Mouse (Mus musculus): ENCODE measurements around the gene Gna14. TPM values are rescaled to one million over a fixed set of nuclear protein-coding genes. Genes with fewer than 3 reads are reported as not detected.

Gene Gna14
- polyA plus RNA-seq, 1 experiment from 2014 or later, result 2.5 TPM

DNA sequence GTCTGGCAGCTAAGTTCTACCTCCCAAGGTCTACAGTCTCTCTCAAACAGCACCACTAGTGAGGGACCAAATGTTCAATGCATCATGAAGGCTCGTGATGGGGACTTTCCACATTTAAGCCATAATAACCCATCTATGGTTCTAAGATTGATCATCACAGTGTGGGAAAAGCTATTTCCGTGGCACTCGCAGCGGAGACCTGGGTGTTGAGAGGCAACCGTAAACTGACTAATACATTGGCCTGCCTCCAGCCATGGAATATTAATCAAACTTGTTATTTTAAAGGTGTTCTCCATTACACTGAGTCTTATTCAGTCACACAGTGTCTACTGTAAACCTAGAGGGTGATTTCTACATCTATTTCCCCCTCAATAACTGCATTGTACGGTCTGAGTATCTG, 127.1 kb downstream of the Gna14 start:
- 94% methylated on average over 6 of the region's 6 CpGs for WGBS
- DNase-seq (ENCODE audit: low spot score) (no peak), ATAC-seq (replicated peaks; ENCODE audit: low FRiP score) (no peak)
- no peaks in the 10 kb centered on the region for H3K9me3 ChIP-seq (ENCODE audit: control insufficient read depth, low read length)
- no peak overlapping the region for H3K4me2 ChIP-seq (ENCODE audit: low read depth, low read length, severe bottlenecking)
- no peak overlapping the region for H3K4me3 ChIP-seq (ENCODE audit: low read depth, low read length)
- no peak overlapping the region for H3K9ac ChIP-seq (ENCODE audit: low read length)
- no peaks in the 10 kb centered on the region for H3K4me1 ChIP-seq (replicated peaks; ENCODE audit: control insufficient read depth, insufficient read depth, low read length)
- no peaks in the 10 kb centered on the region for H3K36me3 ChIP-seq (ENCODE audit: control insufficient read depth, insufficient read depth, low read length)
- no peaks in the 10 kb centered on the region for H3K27me3 ChIP-seq (ENCODE audit: control insufficient read depth, insufficient read depth, low read length)
- H3K27ac ChIP-seq (ENCODE audit: low read depth, low read length), result no peak overlapping the region

DNA sequence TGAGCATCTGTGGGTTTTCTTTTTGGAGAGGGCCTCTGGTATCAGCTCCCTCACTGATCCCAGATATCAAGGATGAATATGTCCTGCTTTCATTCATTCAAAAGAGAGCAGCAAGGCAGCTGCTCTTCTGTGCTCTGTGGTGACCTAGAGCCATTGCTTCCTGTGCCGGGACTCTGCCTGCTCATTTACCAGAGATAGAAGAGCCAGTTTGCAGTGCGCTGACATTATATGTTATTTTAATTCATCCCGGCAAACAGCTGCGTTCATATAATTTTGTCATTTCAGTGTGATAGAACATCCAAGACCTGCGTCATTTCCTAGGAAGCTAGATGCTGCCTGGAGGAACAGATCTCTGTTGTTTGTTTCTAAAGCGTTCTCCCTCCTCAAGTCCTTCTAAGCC, 141.2 kb downstream of the Gna14 start:
- no peaks in the 10 kb centered on the region for H3K36me3 ChIP-seq (ENCODE audit: control insufficient read depth, insufficient read depth, low read length)
- no peak for ATAC-seq (replicated peaks; ENCODE audit: low FRiP score)
- WGBS, result 89% methylated on average over 6 of the region's 6 CpGs
- no peak overlapping the region for H3K27ac ChIP-seq (ENCODE audit: low read depth, low read length)
- H3K4me1 ChIP-seq (replicated peaks; ENCODE audit: control insufficient read depth, insufficient read depth, low read length), result no peaks in the 10 kb centered on the region
- no peak overlapping the region for H3K9ac ChIP-seq (ENCODE audit: low read length)
- H3K9me3 ChIP-seq (ENCODE audit: control insufficient read depth, low read length), result no peaks in the 10 kb centered on the region
- H3K4me2 ChIP-seq (ENCODE audit: low read depth, low read length, severe bottlenecking), result no peak overlapping the region
- no peak for DNase-seq (ENCODE audit: low spot score)
- H3K4me3 ChIP-seq (ENCODE audit: low read depth, low read length), result no peak overlapping the region
- no peaks in the 10 kb centered on the region for H3K27me3 ChIP-seq (ENCODE audit: control insufficient read depth, insufficient read depth, low read length)

DNA sequence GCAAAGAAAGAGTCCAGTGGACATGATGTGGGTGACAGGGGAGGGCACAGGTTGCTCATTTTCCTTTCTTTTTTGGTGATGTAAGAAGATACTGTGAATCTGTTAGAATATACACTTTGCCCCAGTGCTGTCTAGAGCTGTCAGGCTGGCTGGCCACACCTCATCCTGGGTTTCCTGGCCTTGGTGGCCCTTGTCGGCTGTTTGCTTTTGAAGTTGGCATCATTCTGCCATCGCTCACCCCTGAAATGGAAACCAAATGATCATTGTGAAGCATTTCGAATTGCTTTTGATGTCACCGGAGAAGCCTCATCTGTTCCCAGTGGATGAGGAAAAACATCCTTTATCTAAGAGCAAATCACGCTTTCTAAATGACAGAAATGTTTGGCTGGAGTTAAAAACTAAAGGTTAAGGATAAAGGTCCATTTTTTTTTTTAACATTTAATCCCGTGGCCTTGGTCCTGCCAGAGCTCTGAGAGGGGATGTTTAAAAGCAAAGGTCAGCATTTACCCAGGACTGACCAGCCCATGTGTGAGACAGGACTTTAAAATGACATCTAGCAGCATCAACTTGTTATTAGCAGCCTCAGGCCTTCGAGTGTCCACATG, 144.2 kb downstream of the Gna14 start:
- WGBS, result 81% methylated on average over 7 of the region's 7 CpGs
- no peaks in the 10 kb centered on the region for H3K27me3 ChIP-seq (ENCODE audit: control insufficient read depth, insufficient read depth, low read length)
- H3K4me1 ChIP-seq (replicated peaks; ENCODE audit: control insufficient read depth, insufficient read depth, low read length), result no peaks in the 10 kb centered on the region
- no peak overlapping the region for H3K27ac ChIP-seq (ENCODE audit: low read depth, low read length)
- H3K36me3 ChIP-seq (ENCODE audit: control insufficient read depth, insufficient read depth, low read length), result no peaks in the 10 kb centered on the region
- H3K4me3 ChIP-seq (ENCODE audit: low read depth, low read length), result no peak overlapping the region
- no peak for DNase-seq (ENCODE audit: low spot score)
- ATAC-seq (replicated peaks; ENCODE audit: low FRiP score), result no peak
- no peak overlapping the region for H3K4me2 ChIP-seq (ENCODE audit: low read depth, low read length, severe bottlenecking)
- no peak overlapping the region for H3K9ac ChIP-seq (ENCODE audit: low read length)
- no peaks in the 10 kb centered on the region for H3K9me3 ChIP-seq (ENCODE audit: control insufficient read depth, low read length)

DNA sequence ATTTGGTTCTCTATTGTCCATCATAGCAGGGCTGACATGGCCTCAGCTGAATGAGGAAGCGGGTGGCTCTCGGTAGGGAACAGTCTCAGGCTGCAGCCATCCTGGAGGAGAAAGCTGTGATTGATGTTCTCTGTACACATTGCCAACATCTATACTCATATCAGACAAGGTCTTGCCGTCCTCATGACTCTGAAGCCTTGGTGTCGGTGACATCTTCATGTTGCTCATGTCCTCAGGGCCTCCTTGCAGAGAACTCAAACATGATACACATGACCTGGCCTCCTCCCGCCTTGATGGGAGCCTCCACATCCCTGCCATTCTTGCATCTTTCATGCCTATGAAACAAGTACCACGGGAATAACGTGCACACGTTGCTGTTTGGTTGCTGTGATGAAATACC, 144.9 kb downstream of the Gna14 start:
- Histone ChIP-seq H3K4me2 (ENCODE audit: low read depth, low read length, severe bottlenecking) (no peak overlapping the region), H3K27ac (ENCODE audit: low read depth, low read length) (no peak overlapping the region), H3K27me3 (ENCODE audit: control insufficient read depth, insufficient read depth, low read length) (no peaks in the 10 kb centered on the region), H3K9me3 (ENCODE audit: control insufficient read depth, low read length) (no peaks in the 10 kb centered on the region), H3K4me1 (replicated peaks; ENCODE audit: control insufficient read depth, insufficient read depth, low read length) (no peaks in the 10 kb centered on the region), H3K4me3 (ENCODE audit: low read depth, low read length) (no peak overlapping the region), H3K36me3 (ENCODE audit: control insufficient read depth, insufficient read depth, low read length) (no peaks in the 10 kb centered on the region), H3K9ac (ENCODE audit: low read length) (no peak overlapping the region)
- DNase-seq (ENCODE audit: low spot score) (no peak), ATAC-seq (replicated peaks; ENCODE audit: low FRiP score) (no peak)
- WGBS, result 95% methylated on average over 8 of the region's 8 CpGs

- Histone ChIP-seq H3K4me1 (replicated peaks; ENCODE audit: control insufficient read depth, insufficient read depth, low read length) (no peaks in the 10 kb centered on the region), H3K36me3 (ENCODE audit: control insufficient read depth, insufficient read depth, low read length) (no peaks in the 10 kb centered on the region), H3K27me3 (ENCODE audit: control insufficient read depth, insufficient read depth, low read length) (no peaks in the 10 kb centered on the region), H3K4me3 (ENCODE audit: low read depth, low read length) (no peak overlapping the region), H3K9me3 (ENCODE audit: control insufficient read depth, low read length) (no peaks in the 10 kb centered on the region), H3K4me2 (ENCODE audit: low read depth, low read length, severe bottlenecking) (no peak overlapping the region), H3K27ac (ENCODE audit: low read depth, low read length) (no peak overlapping the region), H3K9ac (ENCODE audit: low read length) (no peak overlapping the region)
- 90% methylated on average over 7 of the region's 7 CpGs for WGBS
- ATAC-seq (replicated peaks; ENCODE audit: low FRiP score), result no peak
- no peak for DNase-seq (ENCODE audit: low spot score)
Observed at GRCm38 (mm10) chr19:16584546-16584945, 149.0 kb downstream of the Gna14 start.

DNA sequence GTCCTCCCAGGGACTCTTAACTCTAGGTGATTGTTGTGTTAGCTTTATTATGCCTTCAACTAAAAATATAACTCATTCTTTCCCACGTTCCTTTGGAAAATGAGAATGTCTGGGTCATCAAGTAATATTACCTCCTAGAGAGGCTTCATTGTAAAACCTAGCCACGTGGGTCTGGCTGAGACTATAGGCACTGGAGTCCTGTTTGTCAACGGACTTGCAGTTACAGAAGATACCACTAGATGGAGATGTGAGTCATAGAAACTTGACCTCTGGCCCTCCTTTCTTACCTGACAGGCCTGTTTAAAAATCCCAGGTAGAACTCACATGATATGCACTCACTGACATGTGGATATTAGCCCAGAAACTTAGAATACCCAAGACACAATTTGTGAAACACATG, 149.8 kb downstream of the Gna14 start:
- H3K9ac ChIP-seq (ENCODE audit: low read length), result no peak overlapping the region
- no peaks in the 10 kb centered on the region for H3K27me3 ChIP-seq (ENCODE audit: control insufficient read depth, insufficient read depth, low read length)
- H3K4me1 ChIP-seq (replicated peaks; ENCODE audit: control insufficient read depth, insufficient read depth, low read length), result no peaks in the 10 kb centered on the region
- 9% methylated on average over 3 of the region's 3 CpGs for WGBS
- H3K4me2 ChIP-seq (ENCODE audit: low read depth, low read length, severe bottlenecking), result no peak overlapping the region
- DNase-seq (ENCODE audit: low spot score) (no peak), ATAC-seq (replicated peaks; ENCODE audit: low FRiP score) (no peak)
- no peak overlapping the region for H3K4me3 ChIP-seq (ENCODE audit: low read depth, low read length)
- no peaks in the 10 kb centered on the region for H3K36me3 ChIP-seq (ENCODE audit: control insufficient read depth, insufficient read depth, low read length)
- no peaks in the 10 kb centered on the region for H3K9me3 ChIP-seq (ENCODE audit: control insufficient read depth, low read length)
- no peak overlapping the region for H3K27ac ChIP-seq (ENCODE audit: low read depth, low read length)

DNA sequence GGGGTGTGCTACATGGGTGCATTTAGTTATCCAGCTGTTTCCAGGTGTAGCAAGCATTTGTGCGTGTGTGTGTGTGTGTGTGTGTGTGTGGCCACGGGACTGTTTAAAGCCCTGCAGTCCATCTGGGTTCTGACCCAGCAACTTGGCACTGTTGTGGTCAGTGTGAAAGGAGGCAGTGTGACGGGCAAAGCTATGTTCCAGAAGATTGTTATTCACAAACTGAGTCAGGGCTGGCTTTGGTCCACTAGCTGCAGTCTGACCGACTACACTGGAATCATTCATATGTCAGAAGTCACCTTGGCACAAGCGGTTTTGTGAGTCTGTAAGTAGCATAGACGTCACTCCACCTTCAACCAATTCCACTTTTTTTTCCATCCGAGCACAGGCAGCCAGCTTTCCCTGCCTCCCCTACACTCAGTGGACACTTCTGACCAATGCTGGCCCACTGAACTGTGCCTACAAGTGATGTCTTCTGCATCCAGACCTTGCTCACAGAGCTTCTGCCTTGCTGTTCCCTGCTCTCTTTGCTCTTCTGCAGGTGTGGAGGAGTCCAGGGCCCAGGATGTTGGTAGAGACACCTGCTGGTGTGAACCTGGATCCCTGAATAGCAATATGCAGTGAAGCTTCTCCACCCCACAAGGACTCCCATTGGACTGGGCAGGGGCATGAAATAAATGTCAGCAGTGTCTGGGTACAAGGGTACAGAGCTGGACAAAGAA, 157.9 kb downstream of the Gna14 start:
- Histone ChIP-seq H3K4me2 (ENCODE audit: low read depth, low read length, severe bottlenecking) (no peak overlapping the region), H3K36me3 (ENCODE audit: control insufficient read depth, insufficient read depth, low read length) (no peaks in the 10 kb centered on the region), H3K9ac (ENCODE audit: low read length) (no peak overlapping the region), H3K4me1 (replicated peaks; ENCODE audit: control insufficient read depth, insufficient read depth, low read length) (no peaks in the 10 kb centered on the region), H3K27me3 (ENCODE audit: control insufficient read depth, insufficient read depth, low read length) (no peaks in the 10 kb centered on the region), H3K9me3 (ENCODE audit: control insufficient read depth, low read length) (no peaks in the 10 kb centered on the region), H3K4me3 (ENCODE audit: low read depth, low read length) (no peak overlapping the region), H3K27ac (ENCODE audit: low read depth, low read length) (no peak overlapping the region)
- ATAC-seq (replicated peaks; ENCODE audit: low FRiP score) (no peak), DNase-seq (ENCODE audit: low spot score) (no peak)
- 84% methylated on average over 7 of the region's 7 CpGs for WGBS

DNA sequence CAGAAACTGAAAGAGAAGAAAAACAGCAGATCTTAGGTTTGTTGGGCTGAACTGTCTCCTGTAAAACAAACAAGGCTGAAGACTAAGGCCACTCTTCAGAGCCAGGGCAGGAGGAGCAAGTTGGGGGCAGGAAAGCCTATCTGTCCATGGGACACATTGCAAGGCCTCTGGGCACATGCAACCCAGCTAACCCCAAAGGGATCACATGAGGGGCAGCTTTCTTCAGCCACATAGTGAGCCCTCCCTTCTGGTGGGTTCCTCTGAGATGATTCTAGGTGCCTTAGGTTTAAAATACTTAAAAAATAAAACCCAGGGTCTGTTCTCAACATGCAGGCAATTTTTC, 158.4 kb downstream of the Gna14 start:
- Histone ChIP-seq H3K4me3 (ENCODE audit: low read depth, low read length) (no peak overlapping the region), H3K4me2 (ENCODE audit: low read depth, low read length, severe bottlenecking) (no peak overlapping the region), H3K9ac (ENCODE audit: low read length) (no peak overlapping the region), H3K27ac (ENCODE audit: low read depth, low read length) (no peak overlapping the region), H3K4me1 (replicated peaks; ENCODE audit: control insufficient read depth, insufficient read depth, low read length) (no peaks in the 10 kb centered on the region), H3K9me3 (ENCODE audit: control insufficient read depth, low read length) (no peaks in the 10 kb centered on the region), H3K36me3 (ENCODE audit: control insufficient read depth, insufficient read depth, low read length) (no peaks in the 10 kb centered on the region), H3K27me3 (ENCODE audit: control insufficient read depth, insufficient read depth, low read length) (no peaks in the 10 kb centered on the region)
- DNase-seq (ENCODE audit: low spot score), result no peak
- no peak for ATAC-seq (replicated peaks; ENCODE audit: low FRiP score)

- no peak overlapping the region for H3K9ac ChIP-seq (ENCODE audit: low read length)
- no peaks in the 10 kb centered on the region for H3K4me1 ChIP-seq (replicated peaks; ENCODE audit: control insufficient read depth, insufficient read depth, low read length)
- H3K4me2 ChIP-seq (ENCODE audit: low read depth, low read length, severe bottlenecking), result no peak overlapping the region
- no peaks in the 10 kb centered on the region for H3K27me3 ChIP-seq (ENCODE audit: control insufficient read depth, insufficient read depth, low read length)
- no peak overlapping the region for H3K27ac ChIP-seq (ENCODE audit: low read depth, low read length)
- DNase-seq (ENCODE audit: low spot score) (no peak), ATAC-seq (replicated peaks; ENCODE audit: low FRiP score) (no peak)
- no peaks in the 10 kb centered on the region for H3K9me3 ChIP-seq (ENCODE audit: control insufficient read depth, low read length)
- WGBS, result 84% methylated on average over 6 of the region's 6 CpGs
- H3K36me3 ChIP-seq (ENCODE audit: control insufficient read depth, insufficient read depth, low read length), result no peaks in the 10 kb centered on the region
- H3K4me3 ChIP-seq (ENCODE audit: low read depth, low read length), result no peak overlapping the region
Observed at GRCm38 (mm10) chr19:16597216-16597615, 161.7 kb downstream of the Gna14 start.
